Mouse (Mus musculus) kidney, adult 2 months (tissue): ENCODE results near the gene Cmya5. TPM values are rescaled to one million over a fixed set of nuclear protein-coding genes. Genes with fewer than 3 reads are reported as not detected.
"Not testable (repeated sequence)": the region's sequence is repeated elsewhere in the genome, so short reads cannot be mapped to it uniquely, and the experiment has no call there.

ENCODE experiments used
- DNase-seq: peaks from one replicate; pipeline ENCODE4 v3.0.0; 2021
- H3K27ac ChIP-seq: fragments of 200-500 bp; 2 replicates; pipeline ENCODE4 v1.5.1; 2012; ENCODE audit warnings: low read depth, low read length, control low read depth, inconsistent platforms; ENCODE audit not compliant: insufficient read depth
- H3K27me3 ChIP-seq: fragments of 200-500 bp; replicated peaks from 2 replicates; pipeline ENCODE4 v1.6.1; 2012; ENCODE audit warnings: mild to moderate bottlenecking, moderate library complexity, low read length, inconsistent platforms; ENCODE audit not compliant: control insufficient read depth, insufficient read depth
- H3K36me3 ChIP-seq: fragments of 200-500 bp; 2 replicates; pipeline ENCODE4 v1.6.1; 2012; ENCODE audit warnings: mild to moderate bottlenecking, moderate library complexity, low read length, inconsistent platforms; ENCODE audit not compliant: control insufficient read depth, insufficient read depth
- H3K4me1 ChIP-seq: fragments of 200-500 bp; 2 replicates; pipeline ENCODE4 v1.6.1; 2011; ENCODE audit warnings: low read length; ENCODE audit not compliant: control insufficient read depth, insufficient read depth
- H3K4me3 ChIP-seq: fragments of 200-500 bp; 2 replicates; pipeline ENCODE4 v1.5.1; 2011; ENCODE audit warnings: mild to moderate bottlenecking, low read depth, low read length, control low read depth; ENCODE audit not compliant: insufficient read depth
- CTCF ChIP-seq: fragments of 200-500 bp; conservative IDR thresholded peaks from 2 replicates; pipeline ENCODE4 v1.5.1; 2011; ENCODE audit warnings: low read depth, mild to moderate bottlenecking, control low read depth, low read length, moderate library complexity, mixed read lengths; ENCODE audit not compliant: insufficient read depth, insufficient read length
- POLR2A ChIP-seq: fragments of 200-500 bp; IDR thresholded peaks from one replicate; pipeline ENCODE4 v1.6.1; 2011; ENCODE audit warnings: low read depth, low read length, control low read depth
- WGBS: fragments of 180-500 bp; shearing (Covaris S2); methylation state at CpG from one replicate; pipeline ENCODE4 v1.1.7; 2018; 5-methylcytosine and 5-hydroxymethylcytosine counted together
- polyA plus RNA-seq: library from polyadenylated mRNA; depleted of rRNA; stranded (reverse); fragments of >200 nt; gene quantifications from 2 replicates; pipeline ENCODE4 v1.2.3, GENCODE M21; 2012; rRNA removed

The Cmya5 gene
- polyA plus RNA-seq = 0.10 and 1.0 TPM in 2 replicates

- Histone ChIP-seq H3K27me3 (no peaks in the 10 kb centered on the region), H3K4me1 (peaks cover 5% of the 10 kb centered on the region; the same call in 1 of the 2 replicates), H3K27ac (no peak within 1 kb of the TSS), H3K36me3 (no peaks in the 10 kb centered on the region; the same call in 1 of the 2 replicates), H3K4me3 (peak within 1 kb of the TSS; percentile 46)
- DNase-seq = peak; percentile 96
- TF ChIP-seq CTCF (peak; percentile 31; the same call in 1 of the 2 replicates), POLR2A (no peak)
- WGBS = 2% methylated on average over 45 of the region's 45 CpGs
These were observed at the start of gene Cmya5 for GRCm38 (mm10) chr13:93144336-93145167. TSS of gene Cmya5 (minus strand) at chr13:93144724.

DNA sequence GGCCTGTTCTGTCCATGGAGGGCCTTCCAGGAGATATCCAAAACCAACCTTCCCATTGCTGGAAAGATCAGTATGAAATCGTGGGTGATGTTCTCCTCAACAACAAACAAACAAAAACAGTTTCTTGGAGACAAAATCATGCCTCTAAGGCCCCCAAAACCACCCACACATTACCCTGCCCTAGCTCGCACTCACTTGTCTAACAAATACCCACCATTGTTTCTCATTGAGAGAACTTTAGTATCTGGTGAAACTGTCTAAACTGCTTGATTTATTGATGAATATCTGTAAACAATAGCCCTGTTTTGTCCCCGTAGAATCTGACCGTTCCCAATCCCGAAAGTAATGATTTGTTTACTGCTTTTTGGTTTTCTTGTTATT is 48.1 kb upstream of the Cmya5 start:
- no peaks in the 10 kb centered on the region for H3K36me3 ChIP-seq
- WGBS = 61% methylated on average over 5 of the region's 5 CpGs
- H3K4me3 ChIP-seq = peak overlapping the region; percentile 64
- TF ChIP-seq CTCF (no peak), POLR2A (no peak)
- peak overlapping the region; percentile 63; the same call in 1 of the 2 replicates for H3K27ac ChIP-seq
- H3K27me3 ChIP-seq = no peaks in the 10 kb centered on the region
- DNase-seq = no peak
- peaks cover 11% of the 10 kb centered on the region; the same call in 1 of the 2 replicates for H3K4me1 ChIP-seq

DNA sequence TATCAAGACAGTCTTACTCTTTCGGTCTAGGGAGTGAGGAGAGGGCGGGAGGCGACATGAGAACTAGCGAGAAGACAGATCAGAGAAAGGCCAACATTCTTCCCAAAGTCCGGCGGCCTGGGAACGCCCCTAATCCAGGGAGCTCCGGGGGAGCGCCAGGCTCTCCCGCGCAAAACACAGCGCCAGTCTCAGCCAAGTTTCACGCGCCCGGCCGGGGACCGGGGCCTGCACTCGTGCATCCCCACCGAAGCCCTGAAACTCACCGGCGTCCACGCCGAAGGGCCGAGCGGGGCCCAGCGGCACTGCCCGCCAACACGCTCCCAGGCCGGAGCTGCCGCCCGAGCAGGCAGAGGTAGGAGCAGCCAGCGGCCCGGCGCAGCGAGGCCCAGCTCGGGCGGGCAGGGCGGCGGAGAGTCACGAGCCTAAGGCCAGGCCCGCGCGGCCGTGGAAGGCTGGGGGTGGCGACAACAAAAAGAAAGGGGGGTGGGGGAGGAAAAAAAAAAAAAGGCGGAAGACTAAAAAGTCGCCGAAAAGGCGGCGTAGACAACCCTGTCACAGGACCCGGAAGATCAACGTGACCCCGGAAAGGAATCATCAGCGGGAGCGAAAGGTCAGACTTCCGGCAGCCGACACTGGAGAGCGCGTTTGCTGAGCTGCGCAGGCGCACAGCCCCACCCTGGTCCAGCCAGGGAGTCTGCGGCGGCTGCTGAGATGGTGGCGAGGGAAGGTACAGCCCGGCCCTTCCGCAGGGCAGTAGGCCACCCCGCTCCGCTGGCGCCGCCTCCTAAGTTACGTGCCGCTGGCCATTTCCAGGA is 47.5 kb upstream of the Cmya5 start, which contains the start of gene Tent2:
Gene Tent2, minus strand, starts transcription at position 555 of the 815 bp plus-strand sequence.
- H3K27me3 ChIP-seq = no peaks in the 10 kb centered on the region
- no peaks in the 10 kb centered on the region for H3K36me3 ChIP-seq
- peak within 1 kb of the TSS; percentile 63 for H3K27ac ChIP-seq
- under 1% methylated on average over 72 of the region's 72 CpGs for WGBS
- DNase-seq = peak; percentile 98
- peaks cover 11% of the 10 kb centered on the region; the same call in 1 of the 2 replicates for H3K4me1 ChIP-seq
- peak; percentile 67 for TF ChIP-seq POLR2A
- TF ChIP-seq CTCF = no peak
- peak within 1 kb of the TSS; percentile 64 for H3K4me3 ChIP-seq

DNA sequence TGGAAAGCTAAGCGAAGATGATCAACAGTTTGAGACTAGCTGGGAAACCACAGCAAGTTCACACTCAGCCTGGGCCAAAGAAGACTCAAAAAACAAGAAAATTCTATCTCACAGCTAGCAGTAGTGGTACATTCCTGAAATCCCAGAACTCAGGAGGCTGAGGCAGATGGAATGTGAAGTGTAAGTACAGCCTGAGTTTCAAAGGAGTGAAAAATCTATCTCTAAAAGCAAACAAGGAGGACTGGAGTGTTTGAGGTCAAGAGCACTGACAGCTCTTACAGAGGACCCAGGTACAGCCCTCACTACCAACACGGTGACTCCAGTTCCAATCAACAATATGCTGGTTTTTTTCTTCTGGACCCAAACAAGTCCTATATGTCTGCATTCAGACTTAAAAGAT is 44.9 kb upstream of the Cmya5 start:
- no peaks in the 10 kb centered on the region for H3K36me3 ChIP-seq
- TF ChIP-seq CTCF = no peak
- TF ChIP-seq POLR2A = no peak
- no peak overlapping the region for H3K27ac ChIP-seq
- DNase-seq = no peak
- H3K4me3 ChIP-seq = no peak overlapping the region
- H3K4me1 ChIP-seq = peaks cover 11% of the 10 kb centered on the region; the same call in 1 of the 2 replicates
- WGBS = 68% methylated on average over 2 of the region's 2 CpGs
- H3K27me3 ChIP-seq = no peaks in the 10 kb centered on the region

DNA sequence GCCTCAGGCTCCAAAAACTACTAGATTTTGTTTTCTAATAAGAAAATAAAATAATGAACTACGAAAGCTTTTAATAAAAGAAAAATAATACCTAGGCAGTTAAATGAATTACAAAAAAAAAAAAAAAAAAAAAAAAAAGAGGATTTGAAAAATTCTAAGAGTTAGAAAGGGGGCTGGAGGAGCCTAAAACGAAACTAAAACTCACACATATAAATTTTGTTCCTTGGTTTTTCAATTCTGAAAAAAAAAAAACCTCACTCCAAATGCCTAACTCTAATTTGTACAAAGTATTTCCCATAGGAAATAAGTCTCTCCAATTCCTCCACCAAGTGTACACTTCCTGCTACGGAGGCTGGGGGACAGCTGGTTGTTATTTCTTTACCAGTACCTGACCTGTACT is 44.2 kb upstream of the Cmya5 start:
- Histone ChIP-seq H3K4me1 (peaks cover 11% of the 10 kb centered on the region; the same call in 1 of the 2 replicates), H3K27ac (no peak overlapping the region), H3K27me3 (no peaks in the 10 kb centered on the region), H3K36me3 (no peaks in the 10 kb centered on the region), H3K4me3 (no peak overlapping the region)
- no peak for DNase-seq
- no peak for TF ChIP-seq CTCF
- TF ChIP-seq POLR2A = no peak
- whole genome bisulfite sequencing = 67% methylated on average over 3 of the region's 3 CpGs

DNA sequence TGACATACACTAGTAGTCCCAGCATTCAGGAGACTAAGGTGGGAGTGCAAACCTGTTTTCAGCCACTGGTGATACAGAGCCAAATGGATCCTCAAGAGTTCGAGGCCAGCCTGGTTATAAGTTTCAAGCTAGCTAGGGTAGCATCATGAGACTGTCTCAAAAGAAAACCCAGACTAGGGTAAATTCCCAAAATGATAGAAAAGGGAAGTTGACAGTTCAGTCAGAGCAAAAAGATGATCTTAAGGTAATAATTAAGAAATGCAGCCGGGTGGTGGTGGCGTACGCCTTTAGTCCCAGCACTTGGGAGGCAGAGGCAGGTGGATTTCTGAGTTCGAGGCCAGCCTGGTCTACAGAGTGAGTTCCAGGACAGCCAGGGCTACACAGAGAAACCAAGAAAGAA is 43.3 kb upstream of the Cmya5 start:
- not testable (repeated sequence) for H3K27me3 ChIP-seq, H3K36me3 ChIP-seq, DNase-seq, H3K27ac ChIP-seq, H3K4me3 ChIP-seq
- peaks cover 11% of the 10 kb centered on the region; the same call in 1 of the 2 replicates for H3K4me1 ChIP-seq
- 89% methylated on average over 5 of the region's 5 CpGs for WGBS

DNA sequence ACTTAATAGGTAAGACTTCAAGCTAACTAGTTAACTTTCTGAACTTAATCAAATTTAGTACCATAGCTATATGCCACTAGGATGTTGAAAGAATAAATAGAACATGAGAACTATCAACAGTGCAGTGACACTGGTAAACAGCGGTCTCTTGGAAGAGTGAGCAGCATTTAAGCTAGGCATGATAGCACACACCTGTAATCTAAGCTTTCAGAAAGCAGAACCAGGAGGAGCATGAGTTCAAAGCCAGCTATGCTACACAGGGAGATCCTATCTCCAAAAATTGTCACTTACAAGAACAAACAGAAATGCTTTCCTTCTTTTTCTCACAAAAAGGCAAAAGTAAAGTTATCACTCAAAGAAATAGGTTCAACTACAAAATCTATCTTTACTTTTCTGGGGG is 35.8 kb upstream of the Cmya5 start:
- WGBS = 51% methylated on average over 1 of the region's 1 CpGs
- Histone ChIP-seq H3K27ac (no peak overlapping the region), H3K36me3 (peaks cover 3% of the 10 kb centered on the region; the same call in 1 of the 2 replicates), H3K4me1 (no peaks in the 10 kb centered on the region), H3K4me3 (no peak overlapping the region), H3K27me3 (no peaks in the 10 kb centered on the region)
- no peak for DNase-seq
- TF ChIP-seq POLR2A (no peak), CTCF (no peak)
